Mouse (Mus musculus) kidney, embryonic 16.5 days (tissue): ENCODE data around the gene Ehmt1. TPM values are rescaled to one million over a fixed set of nuclear protein-coding genes. Genes with fewer than 3 reads are reported as not detected.

ENCODE experiments used
- ATAC-seq: fragments of 200-750 bp; cut with Nextera tagmentation; 2 replicates; pipeline ENCODE4 v1.8.0; 2017; ENCODE audit warnings: moderate TSS enrichment; ENCODE audit not compliant: low FRiP score, low TSS enrichment
- H3K27ac ChIP-seq: fragments of 300-500 bp; sonication (generic); 2 replicates; pipeline ENCODE4 v1.5.1; 2014; ENCODE audit warnings: low read length
- H3K27me3 ChIP-seq: fragments of 300-500 bp; sonication (generic); 2 replicates; pipeline ENCODE4 v1.6.1; 2014; ENCODE audit warnings: low read length, control low read depth, mixed read lengths; ENCODE audit not compliant: insufficient read depth
- H3K36me3 ChIP-seq: fragments of 300-500 bp; sonication (generic); 2 replicates; pipeline ENCODE4 v1.6.1; 2014; ENCODE audit warnings: low read length, control low read depth, mixed read lengths; ENCODE audit not compliant: insufficient read depth
- H3K4me1 ChIP-seq: fragments of 300-500 bp; sonication (generic); 2 replicates; pipeline ENCODE4 v1.6.1; 2014; ENCODE audit warnings: low read length, control low read depth, mixed read lengths; ENCODE audit not compliant: insufficient read depth
- H3K4me2 ChIP-seq: fragments of 300-500 bp; sonication (generic); replicated peaks from 2 replicates; pipeline ENCODE4 v1.6.1; 2014; ENCODE audit warnings: low read depth, low read length
- H3K4me3 ChIP-seq: fragments of 300-500 bp; sonication (generic); 2 replicates; pipeline ENCODE4 v1.5.1; 2014; ENCODE audit warnings: mild to moderate bottlenecking, low read length
- H3K9ac ChIP-seq: fragments of 300-500 bp; sonication (generic); replicated peaks from 2 replicates; pipeline ENCODE4 v1.6.1; 2014; ENCODE audit warnings: low read length
- H3K9me3 ChIP-seq: fragments of 300-500 bp; sonication (generic); 2 replicates; pipeline ENCODE4 v1.6.1; 2016; ENCODE audit warnings: low read length, control low read depth
- WGBS: fragments of 180-500 bp; shearing (Covaris S2); extraction: QIAGEN DNeasy Blood & Tissue Kit; methylation state at CpG from one replicate; pipeline ENCODE4 v1.1.7; 2014; 5-methylcytosine and 5-hydroxymethylcytosine counted together
- polyA plus RNA-seq: library from polyadenylated mRNA; unstranded; fragments of >200 nt; fragmentation: Nextera tagmentation; extraction: Ambion mirVana; gene quantifications from 2 replicates; pipeline ENCODE4 v1.2.1, GENCODE M21; 2015

The Ehmt1 gene
- polyA plus RNA-seq, 1 experiment from 2014 or later: 87.7 TPM

GRCm38 (mm10) chr2:24776831-24777230, 142.6 kb downstream of the Ehmt1 start:
- Histone ChIP-seq H3K27me3 (no peaks in the 10 kb centered on the region), H3K4me1 (no peaks in the 10 kb centered on the region), H3K9me3 (no peaks in the 10 kb centered on the region), H3K4me2 (no peak overlapping the region), H3K36me3 (no peaks in the 10 kb centered on the region), H3K9ac (no peak overlapping the region), H3K27ac (no peak overlapping the region), H3K4me3 (no peak overlapping the region)
- no peak for ATAC-seq
- 20% methylated on average over 3 of the region's 5 CpGs for whole genome bisulfite sequencing

GRCm38 (mm10) chr2:24775951-24776587, 143.3 kb downstream of the Ehmt1 start:
- WGBS: 74% methylated on average over 11 of the region's 11 CpGs
- no peak for ATAC-seq
- no peaks in the 10 kb centered on the region for H3K4me1 ChIP-seq

GRCm38 (mm10) chr2:24774832-24775231, 144.6 kb downstream of the Ehmt1 start:
- H3K27me3 ChIP-seq: no peaks in the 10 kb centered on the region
- no peaks in the 10 kb centered on the region for H3K36me3 ChIP-seq
- H3K9ac ChIP-seq: no peak overlapping the region
- H3K4me3 ChIP-seq: no peak overlapping the region
- no peak overlapping the region for H3K4me2 ChIP-seq
- no peak for ATAC-seq
- no peak overlapping the region for H3K27ac ChIP-seq
- H3K9me3 ChIP-seq: no peaks in the 10 kb centered on the region
- WGBS: 69% methylated on average over 7 of the region's 7 CpGs
- no peaks in the 10 kb centered on the region for H3K4me1 ChIP-seq

More at GRCm38 (mm10) chr2:24775951-24776587, 143.3 kb downstream of the Ehmt1 start:
- Histone ChIP-seq H3K27ac (no peak overlapping the region), H3K9me3 (no peaks in the 10 kb centered on the region), H3K9ac (no peak overlapping the region), H3K4me2 (no peak overlapping the region), H3K36me3 (no peaks in the 10 kb centered on the region), H3K27me3 (no peaks in the 10 kb centered on the region), H3K4me3 (no peak overlapping the region)

GRCm38 (mm10) chr2:24770861-24771260, 148.6 kb downstream of the Ehmt1 start:
- Histone ChIP-seq H3K4me3 (no peak overlapping the region), H3K4me1 (no peaks in the 10 kb centered on the region), H3K4me2 (no peak overlapping the region), H3K27ac (no peak overlapping the region), H3K9me3 (no peaks in the 10 kb centered on the region), H3K9ac (no peak overlapping the region), H3K27me3 (no peaks in the 10 kb centered on the region), H3K36me3 (no peaks in the 10 kb centered on the region)
- ATAC-seq: no peak
- 62% methylated on average over 4 of the region's 4 CpGs for WGBS

GRCm38 (mm10) chr2:24763115-24763557, 156.3 kb downstream of the Ehmt1 start, which contains the start of gene Cacna1b:
Gene Cacna1b, minus strand, starts transcription at chr2:24763152.
- Histone ChIP-seq H3K4me2 (peak within 1 kb of the TSS; percentile 91), H3K4me1 (peaks cover 13% of the 10 kb centered on the region), H3K27me3 (peaks cover 29% of the 10 kb centered on the region), H3K27ac (no peak within 1 kb of the TSS), H3K9ac (no peak within 1 kb of the TSS), H3K36me3 (no peaks in the 10 kb centered on the region), H3K9me3 (no peaks in the 10 kb centered on the region), H3K4me3 (peak within 1 kb of the TSS; percentile 58)
- WGBS: under 1% methylated on average over 42 of the region's 42 CpGs
- ATAC-seq: peak; percentile 89

- Histone ChIP-seq H3K4me2 (peak overlapping the region; percentile 91), H3K27me3 (peaks cover 29% of the 10 kb centered on the region), H3K27ac (no peak overlapping the region), H3K4me1 (peaks cover 13% of the 10 kb centered on the region), H3K4me3 (peak overlapping the region; percentile 58), H3K9ac (no peak overlapping the region), H3K9me3 (no peaks in the 10 kb centered on the region), H3K36me3 (no peaks in the 10 kb centered on the region)
- WGBS: under 1% methylated on average over 52 of the region's 52 CpGs
- ATAC-seq: peak; percentile 74
Observed at GRCm38 (mm10) chr2:24762446-24762960, 156.9 kb downstream of the Ehmt1 start.

- under 1% methylated on average over 35 of the region's 35 CpGs for WGBS
- Histone ChIP-seq H3K4me3 (peak overlapping the region; percentile 58), H3K36me3 (no peaks in the 10 kb centered on the region), H3K9ac (no peak overlapping the region), H3K4me2 (peak overlapping the region; percentile 91), H3K27ac (no peak overlapping the region), H3K9me3 (no peaks in the 10 kb centered on the region), H3K4me1 (peaks cover 13% of the 10 kb centered on the region), H3K27me3 (peaks cover 29% of the 10 kb centered on the region)
- ATAC-seq: peak; percentile 78
Observed at GRCm38 (mm10) chr2:24761923-24762445, 157.4 kb downstream of the Ehmt1 start.

GRCm38 (mm10) chr2:24755276-24755675, 164.1 kb downstream of the Ehmt1 start:
- no peak for ATAC-seq
- H3K4me1 ChIP-seq: no peaks in the 10 kb centered on the region
- WGBS: 100% methylated on average over 1 of the region's 1 CpGs
- no peak overlapping the region for H3K9ac ChIP-seq
- no peak overlapping the region for H3K4me2 ChIP-seq
- H3K27ac ChIP-seq: no peak overlapping the region
- no peak overlapping the region for H3K4me3 ChIP-seq
- H3K27me3 ChIP-seq: no peaks in the 10 kb centered on the region
- no peaks in the 10 kb centered on the region for H3K9me3 ChIP-seq
- no peaks in the 10 kb centered on the region for H3K36me3 ChIP-seq

GRCm38 (mm10) chr2:24752599-24752998, 166.8 kb downstream of the Ehmt1 start:
- H3K9ac ChIP-seq: no peak overlapping the region
- WGBS: 38% methylated on average over 4 of the region's 4 CpGs
- ATAC-seq: no peak
- no peaks in the 10 kb centered on the region for H3K9me3 ChIP-seq
- H3K36me3 ChIP-seq: no peaks in the 10 kb centered on the region
- no peak overlapping the region for H3K27ac ChIP-seq
- H3K4me3 ChIP-seq: no peak overlapping the region
- no peaks in the 10 kb centered on the region for H3K27me3 ChIP-seq
- H3K4me2 ChIP-seq: no peak overlapping the region
- no peaks in the 10 kb centered on the region for H3K4me1 ChIP-seq

- H3K9me3 ChIP-seq: no peaks in the 10 kb centered on the region
- H3K27me3 ChIP-seq: no peaks in the 10 kb centered on the region
- no peak overlapping the region for H3K27ac ChIP-seq
- no peaks in the 10 kb centered on the region for H3K4me1 ChIP-seq
- no peaks in the 10 kb centered on the region for H3K36me3 ChIP-seq
- H3K4me3 ChIP-seq: no peak overlapping the region
- H3K9ac ChIP-seq: no peak overlapping the region
- WGBS: 38% methylated on average over 3 of the region's 3 CpGs
- no peak overlapping the region for H3K4me2 ChIP-seq
- no peak for ATAC-seq
Observed at GRCm38 (mm10) chr2:24750051-24750450, 169.4 kb downstream of the Ehmt1 start.
